Mouse (Mus musculus) liver, embryonic 14.5 days (tissue): ENCODE measurements around the gene Cideb.

Experiments
- CTCF ChIP-seq: IDR thresholded peaks from 2 replicates; pipeline ENCODE4 v1.5.1; 2016; ENCODE audit warnings: antibody characterized with exemption, low read depth, control low read depth
- EP300 ChIP-seq: IDR thresholded peaks from 2 replicates; pipeline ENCODE4 v1.6.1; 2016; ENCODE audit warnings: antibody characterized with exemption, low read depth

DNA sequence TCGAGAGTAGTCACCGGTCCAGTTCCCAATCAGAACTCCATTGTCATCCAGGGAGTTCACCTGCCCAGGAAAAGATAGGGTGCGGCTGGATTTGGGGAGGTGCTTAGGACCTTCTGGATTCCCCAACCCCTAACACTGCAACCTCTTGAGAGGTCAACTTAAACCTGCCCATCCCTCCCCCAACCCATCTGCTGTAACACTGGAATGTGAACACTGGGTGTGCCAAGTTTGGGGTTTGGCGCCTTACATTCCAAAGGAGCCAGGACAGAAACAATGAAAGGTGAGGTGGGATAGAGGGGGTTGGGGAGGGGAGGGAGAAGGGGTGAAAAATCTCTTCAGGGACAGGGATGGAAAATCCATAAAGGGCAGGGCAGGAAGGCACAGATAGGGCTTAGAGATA, 48.7 kb downstream of the Cideb start:
- TF ChIP-seq CTCF: no peak
- TF ChIP-seq EP300: no peak
